Mouse (Mus musculus) thymus, postnatal 14 days (tissue): ENCODE measurements around the gene Tmem236.
"Not testable (repeated sequence)": the region's sequence is repeated elsewhere in the genome, so short reads cannot be mapped to it uniquely, and the experiment has no call there.

Experiments
- DNase-seq: peaks from one replicate; pipeline ENCODE4 v3.0.0; 2021

Tmem236 gene

GRCm38 (mm10) chr2:14192046-14192445 is 17.7 kb downstream of the Tmem236 start:
- DNase-seq, result no peak

GRCm38 (mm10) chr2:14198325-14198903 is 24.1 kb downstream of the Tmem236 start:
- DNase-seq, result not testable (repeated sequence)

GRCm38 (mm10) chr2:14199621-14200020 is 25.3 kb downstream of the Tmem236 start:
- no peak for DNase-seq

- not testable (repeated sequence) for DNase-seq
Observed at GRCm38 (mm10) chr2:14200879-14201445, 26.6 kb downstream of the Tmem236 start.

GRCm38 (mm10) chr2:14204308-14204707 is 30.0 kb downstream of the Tmem236 start:
- DNase-seq, result no peak

GRCm38 (mm10) chr2:14206798-14207197 is 32.5 kb downstream of the Tmem236 start:
- no peak for DNase-seq

GRCm38 (mm10) chr2:14210731-14211130 is 36.4 kb downstream of the Tmem236 start:
- no peak for DNase-seq

GRCm38 (mm10) chr2:14211606-14212005 is 37.3 kb downstream of the Tmem236 start:
- DNase-seq, result no peak

- no peak for DNase-seq
Observed at GRCm38 (mm10) chr2:14214764-14215163, 40.4 kb downstream of the Tmem236 start.

GRCm38 (mm10) chr2:14216653-14217052 is 42.3 kb downstream of the Tmem236 start:
- no peak for DNase-seq

GRCm38 (mm10) chr2:14218126-14218525 is 43.8 kb downstream of the Tmem236 start:
- DNase-seq, result no peak

- DNase-seq, result no peak
Observed at GRCm38 (mm10) chr2:14224387-14224786, 50.1 kb downstream of the Tmem236 start.

GRCm38 (mm10) chr2:14228495-14228894 is 54.2 kb downstream of the Tmem236 start:
- no peak for DNase-seq

GRCm38 (mm10) chr2:14229149-14229548 is 54.8 kb downstream of the Tmem236 start, which contains the start of gene Mrc1:
TSS of gene Mrc1 (plus strand) at chr2:14229392.
- DNase-seq, result no peak

- DNase-seq, result no peak
Observed at GRCm38 (mm10) chr2:14229979-14230378, 55.7 kb downstream of the Tmem236 start.

GRCm38 (mm10) chr2:14232897-14233296 is 58.6 kb downstream of the Tmem236 start:
- no peak for DNase-seq

- DNase-seq, result no peak
Observed at GRCm38 (mm10) chr2:14233983-14234382, 59.7 kb downstream of the Tmem236 start.

- no peak for DNase-seq
Observed at GRCm38 (mm10) chr2:14235319-14235718, 61.0 kb downstream of the Tmem236 start.

- no peak for DNase-seq
Observed at GRCm38 (mm10) chr2:14236920-14237319, 62.6 kb downstream of the Tmem236 start.

- DNase-seq, result no peak
Observed at GRCm38 (mm10) chr2:14237723-14238122, 63.4 kb downstream of the Tmem236 start.

- DNase-seq, result no peak
Observed at GRCm38 (mm10) chr2:14239151-14239550, 64.8 kb downstream of the Tmem236 start.

- no peak for DNase-seq
Observed at GRCm38 (mm10) chr2:14244157-14244556, 69.8 kb downstream of the Tmem236 start.

- no peak for DNase-seq
Observed at GRCm38 (mm10) chr2:14244668-14245067, 70.3 kb downstream of the Tmem236 start.

GRCm38 (mm10) chr2:14249839-14250564 is 75.7 kb downstream of the Tmem236 start:
- peak; percentile 33 for DNase-seq
